Mouse (Mus musculus): ENCODE results near the gene Ccdc151. TPM values are rescaled to one million over a fixed set of nuclear protein-coding genes. Genes with fewer than 3 reads are reported as not detected.

Ccdc151 gene
- polyA plus RNA-seq, 1 experiment = 38.5 TPM

- Histone ChIP-seq H3K27ac (ENCODE audit: control insufficient read depth, insufficient read depth, low read depth, low read length) (no peak overlapping the region), H3K27me3 (ENCODE audit: control insufficient read depth, insufficient read depth, low read length) (peaks cover 5% of the 10 kb centered on the region; the same call in 1 of the 2 replicates), H3K4me3 (ENCODE audit: control insufficient read depth, low read depth, low read length) (no peak overlapping the region), H3K4me1 (ENCODE audit: control insufficient read depth, insufficient read depth, low read length) (peaks cover 17% of the 10 kb centered on the region), H3K36me3 (ENCODE audit: control insufficient read depth, insufficient read depth, low read length) (no peaks in the 10 kb centered on the region)
- TF ChIP-seq POLR2A (IDR thresholded peaks at IDR 0.05; ENCODE audit: control insufficient read depth, low read depth, low read length) (no peak), CTCF (IDR thresholded peaks at IDR 0.05; ENCODE audit: control insufficient read depth, insufficient read depth, insufficient replicate concordance, low read depth, low read length) (no peak)
These were observed 18.5 kb downstream of the Ccdc151 start for GRCm38 (mm10) chr9:21983911-21984310.

- Histone ChIP-seq H3K4me1 (ENCODE audit: control insufficient read depth, insufficient read depth, low read length) (peaks cover 7% of the 10 kb centered on the region), H3K36me3 (ENCODE audit: control insufficient read depth, insufficient read depth, low read length) (no peaks in the 10 kb centered on the region), H3K27ac (ENCODE audit: control insufficient read depth, insufficient read depth, low read depth, low read length) (no peak overlapping the region), H3K4me3 (ENCODE audit: control insufficient read depth, low read depth, low read length) (no peak overlapping the region), H3K27me3 (ENCODE audit: control insufficient read depth, insufficient read depth, low read length) (no peaks in the 10 kb centered on the region)
- TF ChIP-seq CTCF (IDR thresholded peaks at IDR 0.05; ENCODE audit: control insufficient read depth, insufficient read depth, insufficient replicate concordance, low read depth, low read length) (no peak), POLR2A (IDR thresholded peaks at IDR 0.05; ENCODE audit: control insufficient read depth, low read depth, low read length) (no peak)
These were observed 23.9 kb downstream of the Ccdc151 start for GRCm38 (mm10) chr9:21978398-21979128.

DNA sequence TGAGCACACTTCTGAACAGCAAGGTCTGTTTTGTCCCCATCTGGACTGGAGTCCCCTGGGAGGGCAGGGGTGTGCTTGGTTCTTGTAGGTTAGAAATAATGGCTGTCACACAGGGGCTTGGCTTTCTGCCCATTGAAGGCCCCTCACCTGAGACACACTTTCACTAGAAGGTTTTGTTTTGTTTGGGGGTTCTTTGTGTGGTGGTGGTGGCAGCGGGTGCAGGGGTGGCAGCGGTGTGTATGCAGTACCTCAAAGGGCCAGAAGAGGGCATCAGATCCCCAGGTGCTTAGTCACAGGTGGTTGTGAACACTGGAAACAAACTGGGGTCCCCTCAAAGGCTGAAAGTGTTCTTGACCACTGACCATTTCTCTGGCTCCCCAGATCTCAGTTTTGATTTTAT, 24.5 kb downstream of the Ccdc151 start:
- H3K36me3 ChIP-seq (ENCODE audit: control insufficient read depth, insufficient read depth, low read length) = no peaks in the 10 kb centered on the region
- H3K27me3 ChIP-seq (ENCODE audit: control insufficient read depth, insufficient read depth, low read length) = no peaks in the 10 kb centered on the region
- no peak overlapping the region for H3K27ac ChIP-seq (ENCODE audit: control insufficient read depth, insufficient read depth, low read depth, low read length)
- no peak overlapping the region for H3K4me3 ChIP-seq (ENCODE audit: control insufficient read depth, low read depth, low read length)
- TF ChIP-seq CTCF (IDR thresholded peaks at IDR 0.05; ENCODE audit: control insufficient read depth, insufficient read depth, insufficient replicate concordance, low read depth, low read length) (peak; percentile 75; the same call in 1 of the 2 replicates), POLR2A (IDR thresholded peaks at IDR 0.05; ENCODE audit: control insufficient read depth, low read depth, low read length) (no peak)
- peaks cover 7% of the 10 kb centered on the region for H3K4me1 ChIP-seq (ENCODE audit: control insufficient read depth, insufficient read depth, low read length)

- H3K27me3 ChIP-seq (ENCODE audit: control insufficient read depth, insufficient read depth, low read length) = no peaks in the 10 kb centered on the region
- H3K36me3 ChIP-seq (ENCODE audit: control insufficient read depth, insufficient read depth, low read length) = no peaks in the 10 kb centered on the region
- TF ChIP-seq CTCF (IDR thresholded peaks at IDR 0.05; ENCODE audit: control insufficient read depth, insufficient read depth, insufficient replicate concordance, low read depth, low read length) (no peak), POLR2A (IDR thresholded peaks at IDR 0.05; ENCODE audit: control insufficient read depth, low read depth, low read length) (no peak)
- peaks cover 7% of the 10 kb centered on the region for H3K4me1 ChIP-seq (ENCODE audit: control insufficient read depth, insufficient read depth, low read length)
- no peak overlapping the region for H3K4me3 ChIP-seq (ENCODE audit: control insufficient read depth, low read depth, low read length)
- no peak overlapping the region for H3K27ac ChIP-seq (ENCODE audit: control insufficient read depth, insufficient read depth, low read depth, low read length)
These were observed 25.1 kb downstream of the Ccdc151 start for GRCm38 (mm10) chr9:21977331-21977730.

- H3K4me3 ChIP-seq (ENCODE audit: control insufficient read depth, low read depth, low read length) = no peak overlapping the region
- TF ChIP-seq CTCF (IDR thresholded peaks at IDR 0.05; ENCODE audit: control insufficient read depth, insufficient read depth, insufficient replicate concordance, low read depth, low read length) (no peak), POLR2A (IDR thresholded peaks at IDR 0.05; ENCODE audit: control insufficient read depth, low read depth, low read length) (no peak)
- H3K4me1 ChIP-seq (ENCODE audit: control insufficient read depth, insufficient read depth, low read length) = peaks cover 7% of the 10 kb centered on the region
- H3K27ac ChIP-seq (ENCODE audit: control insufficient read depth, insufficient read depth, low read depth, low read length) = no peak overlapping the region
- no peaks in the 10 kb centered on the region for H3K27me3 ChIP-seq (ENCODE audit: control insufficient read depth, insufficient read depth, low read length)
- no peaks in the 10 kb centered on the region for H3K36me3 ChIP-seq (ENCODE audit: control insufficient read depth, insufficient read depth, low read length)
These were observed 25.7 kb downstream of the Ccdc151 start for GRCm38 (mm10) chr9:21976626-21977175.

GRCm38 (mm10) chr9:21969304-21969703, 33.1 kb downstream of the Ccdc151 start:
- Histone ChIP-seq H3K4me3 (ENCODE audit: control insufficient read depth, low read depth, low read length) (no peak overlapping the region), H3K36me3 (ENCODE audit: control insufficient read depth, insufficient read depth, low read length) (no peaks in the 10 kb centered on the region), H3K4me1 (ENCODE audit: control insufficient read depth, insufficient read depth, low read length) (no peaks in the 10 kb centered on the region), H3K27me3 (ENCODE audit: control insufficient read depth, insufficient read depth, low read length) (no peaks in the 10 kb centered on the region), H3K27ac (ENCODE audit: control insufficient read depth, insufficient read depth, low read depth, low read length) (no peak overlapping the region)
- TF ChIP-seq POLR2A (IDR thresholded peaks at IDR 0.05; ENCODE audit: control insufficient read depth, low read depth, low read length) (no peak), CTCF (IDR thresholded peaks at IDR 0.05; ENCODE audit: control insufficient read depth, insufficient read depth, insufficient replicate concordance, low read depth, low read length) (no peak)

- H3K4me3 ChIP-seq (ENCODE audit: control insufficient read depth, low read depth, low read length) = no peak overlapping the region
- TF ChIP-seq POLR2A (IDR thresholded peaks at IDR 0.05; ENCODE audit: control insufficient read depth, low read depth, low read length) (no peak), CTCF (IDR thresholded peaks at IDR 0.05; ENCODE audit: control insufficient read depth, insufficient read depth, insufficient replicate concordance, low read depth, low read length) (no peak)
- no peak overlapping the region for H3K27ac ChIP-seq (ENCODE audit: control insufficient read depth, insufficient read depth, low read depth, low read length)
- H3K27me3 ChIP-seq (ENCODE audit: control insufficient read depth, insufficient read depth, low read length) = no peaks in the 10 kb centered on the region
- no peaks in the 10 kb centered on the region for H3K36me3 ChIP-seq (ENCODE audit: control insufficient read depth, insufficient read depth, low read length)
- no peaks in the 10 kb centered on the region for H3K4me1 ChIP-seq (ENCODE audit: control insufficient read depth, insufficient read depth, low read length)
These were observed 33.6 kb downstream of the Ccdc151 start for GRCm38 (mm10) chr9:21968883-21969282.
